Mouse (Mus musculus): ENCODE measurements around the gene Uevld. TPM values are rescaled to one million over a fixed set of nuclear protein-coding genes. Genes with fewer than 3 reads are reported as not detected.

The Uevld gene
- polyA plus RNA-seq, 1 experiment: 11.3 TPM

DNA sequence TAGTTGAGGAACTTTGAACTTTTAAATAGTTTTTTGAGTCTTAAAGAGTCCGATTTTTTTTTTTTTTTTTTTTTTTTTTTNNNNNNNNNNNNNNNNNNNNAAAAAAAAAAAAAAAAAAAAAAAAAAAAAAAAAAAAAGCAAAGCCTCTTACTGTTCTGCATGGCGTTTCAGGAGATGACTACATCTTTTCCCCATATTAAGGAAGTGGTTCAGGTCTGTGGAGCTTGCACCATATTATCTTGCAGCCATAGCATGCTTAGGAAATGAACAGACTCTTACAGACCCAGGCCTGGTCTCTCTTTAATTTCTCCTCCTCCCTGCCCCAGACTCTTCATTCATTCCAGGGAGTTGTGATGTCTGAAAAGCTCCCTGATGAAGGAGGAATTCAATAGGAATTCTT, 77.3 kb downstream of the Uevld start:
- TF ChIP-seq POLR2A (IDR thresholded peaks at IDR 0.05; ENCODE audit: borderline replicate concordance, low read depth, low read length) (no peak), CTCF (IDR thresholded peaks at IDR 0.05; ENCODE audit: low read depth, low read length) (no peak)
- Histone ChIP-seq H3K4me1 (ENCODE audit: control insufficient read depth, insufficient read depth, low read length) (peaks cover 21% of the 10 kb centered on the region), H3K27ac (ENCODE audit: insufficient read depth, low read depth, low read length) (peak overlapping the region; percentile 21; the same call in 1 of the 2 replicates), H3K4me3 (ENCODE audit: insufficient read depth, low read length) (no peak overlapping the region)

GRCm38 (mm10) chr7:46879851-46880250, 78.5 kb downstream of the Uevld start:
- H3K4me3 ChIP-seq (ENCODE audit: insufficient read depth, low read length): no peak overlapping the region
- H3K27ac ChIP-seq (ENCODE audit: insufficient read depth, low read depth, low read length): no peak overlapping the region
- peaks cover 21% of the 10 kb centered on the region for H3K4me1 ChIP-seq (ENCODE audit: control insufficient read depth, insufficient read depth, low read length)

DNA sequence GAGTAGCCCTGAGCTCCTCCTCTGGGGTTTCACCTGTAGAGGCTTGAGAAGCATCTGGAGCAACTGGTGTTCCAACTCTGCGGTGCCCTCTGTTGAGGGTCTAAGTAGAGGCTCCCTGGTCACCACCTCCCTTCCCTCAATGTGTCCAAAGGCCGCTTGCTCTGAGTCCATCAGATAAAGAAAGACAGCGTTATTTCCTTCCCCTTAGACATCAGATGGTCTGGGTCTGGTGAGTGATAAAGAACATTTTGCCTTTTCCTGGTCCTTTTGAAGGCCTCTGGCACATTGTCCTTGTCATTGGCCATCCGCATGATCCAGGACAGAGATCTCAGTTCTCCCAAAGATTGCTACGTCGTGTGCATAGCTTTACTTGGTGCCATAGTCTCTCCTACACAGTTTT, 81.1 kb downstream of the Uevld start:
- H3K27ac ChIP-seq (ENCODE audit: insufficient read depth, low read depth, low read length): no peak overlapping the region
- TF ChIP-seq CTCF (IDR thresholded peaks at IDR 0.05; ENCODE audit: low read depth, low read length) (no peak), POLR2A (IDR thresholded peaks at IDR 0.05; ENCODE audit: borderline replicate concordance, low read depth, low read length) (no peak)
- no peak overlapping the region for H3K4me3 ChIP-seq (ENCODE audit: insufficient read depth, low read length)
- H3K4me1 ChIP-seq (ENCODE audit: control insufficient read depth, insufficient read depth, low read length): peaks cover 21% of the 10 kb centered on the region

More at GRCm38 (mm10) chr7:46879851-46880250, 78.5 kb downstream of the Uevld start:
- TF ChIP-seq CTCF (IDR thresholded peaks at IDR 0.05; ENCODE audit: low read depth, low read length) (no peak), POLR2A (IDR thresholded peaks at IDR 0.05; ENCODE audit: borderline replicate concordance, low read depth, low read length) (no peak)

DNA sequence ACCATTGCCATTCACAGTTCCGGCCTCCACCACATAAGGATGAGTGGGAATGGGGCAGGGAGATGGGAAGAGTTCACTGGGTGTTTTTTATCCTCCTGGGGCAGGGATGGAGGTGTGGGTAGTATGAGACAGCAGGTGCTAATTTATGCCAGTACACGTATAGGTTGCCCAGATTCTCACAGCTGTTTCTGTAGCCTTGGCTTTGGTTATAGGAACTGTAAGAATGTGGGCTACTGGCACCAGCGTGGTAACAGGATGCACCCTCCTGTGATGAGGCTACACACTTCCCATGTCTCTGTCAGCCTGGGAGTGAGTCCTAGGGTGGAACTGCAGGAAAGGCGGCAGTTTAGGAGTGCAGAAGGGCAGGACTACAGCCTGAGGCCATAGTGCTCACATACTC, 81.5 kb downstream of the Uevld start:
- Histone ChIP-seq H3K4me3 (ENCODE audit: insufficient read depth, low read length) (no peak overlapping the region), H3K4me1 (ENCODE audit: control insufficient read depth, insufficient read depth, low read length) (peaks cover 20% of the 10 kb centered on the region), H3K27ac (ENCODE audit: insufficient read depth, low read depth, low read length) (no peak overlapping the region)
- TF ChIP-seq POLR2A (IDR thresholded peaks at IDR 0.05; ENCODE audit: borderline replicate concordance, low read depth, low read length) (no peak), CTCF (IDR thresholded peaks at IDR 0.05; ENCODE audit: low read depth, low read length) (no peak)

Other genes starting within 250 kb of the Uevld start
- gene Saal1, start 247.8 kb downstream of the Uevld start, polyA plus RNA-seq (2012; ENCODE audit: insufficient read depth, insufficient read length, missing spikeins): 7.9 and 8.1 TPM in 2 replicates
- gene Saa3, start 242.8 kb downstream of the Uevld start, polyA plus RNA-seq (2012; ENCODE audit: insufficient read depth, insufficient read length, missing spikeins): 5.0 and 6.2 TPM in 2 replicates
- gene Saa4, start 225.9 kb downstream of the Uevld start, polyA plus RNA-seq (2012; ENCODE audit: insufficient read depth, insufficient read length, missing spikeins): not detected in 2 replicates
- not detected in 2 replicates for gene Saa1, start 215.5 kb downstream of the Uevld start, polyA plus RNA-seq (2012; ENCODE audit: insufficient read depth, insufficient read length, missing spikeins)
- not detected in 2 replicates for gene Saa2, start 206.7 kb downstream of the Uevld start, polyA plus RNA-seq (2012; ENCODE audit: insufficient read depth, insufficient read length, missing spikeins)
- 39.6 and 40.9 TPM in 2 replicates for gene Hps5, start 162.5 kb downstream of the Uevld start, polyA plus RNA-seq (2012; ENCODE audit: insufficient read depth, insufficient read length, missing spikeins)
- gene Gtf2h1, start 162.4 kb downstream of the Uevld start, polyA plus RNA-seq (2012; ENCODE audit: insufficient read depth, insufficient read length, missing spikeins): 37.0 and 40.5 TPM in 2 replicates
- gene Ldha, start 117.1 kb downstream of the Uevld start, polyA plus RNA-seq (2012; ENCODE audit: insufficient read depth, insufficient read length, missing spikeins): 344 and 355 TPM in 2 replicates
- gene Ldhc, start 97.3 kb downstream of the Uevld start, polyA plus RNA-seq (2012; ENCODE audit: insufficient read depth, insufficient read length, missing spikeins): not detected in 2 replicates
- 103 and 112 TPM in 2 replicates for gene Tsg101, start 38.6 kb downstream of the Uevld start, polyA plus RNA-seq (2012; ENCODE audit: insufficient read depth, insufficient read length, missing spikeins)
- gene Gm9999, start 25.1 kb upstream of the Uevld start, polyA plus RNA-seq (2012; ENCODE audit: insufficient read depth, insufficient read length, missing spikeins): not detected in 2 replicates
- 12.6 and 14.8 TPM in 2 replicates for gene Spty2d1, start 49.9 kb upstream of the Uevld start, polyA plus RNA-seq (2012; ENCODE audit: insufficient read depth, insufficient read length, missing spikeins)
- 100 and 103 TPM in 2 replicates for gene Tmem86a, start 92.1 kb upstream of the Uevld start, polyA plus RNA-seq (2012; ENCODE audit: insufficient read depth, insufficient read length, missing spikeins)
- not detected in 2 replicates for gene Ptpn5, start 175.2 kb upstream of the Uevld start, polyA plus RNA-seq (2012; ENCODE audit: insufficient read depth, insufficient read length, missing spikeins)
- not detected in 2 replicates for gene Mrgpra6, start 246.4 kb upstream of the Uevld start, polyA plus RNA-seq (2012; ENCODE audit: insufficient read depth, insufficient read length, missing spikeins)

Measured in bone marrow macrophage, adult 2 months (primary cell).